In genomic region chr17:81064979-81065311, GRCm38 (mm10) we compare ENCODE assay signal across 8 mouse cellular contexts. TPM values are rescaled to one million over a fixed set of nuclear protein-coding genes. Genes with fewer than 3 reads are reported as not detected.
DNase-seq lines count a peak whose midpoint lies in the region; ATAC-seq lines count a peak whose summit lies in the region.

TSS of gene Thumpd2 (minus strand) at chr17:81065082.

- H3K36me3 ChIP-seq in hindbrain, embryonic 12.5 days: no peaks in the 10 kb centered on the region

- peak; percentile 96 for ATAC-seq in hindbrain, embryonic 12.5 days (ENCODE audit: low FRiP score)

- H3K4me1 ChIP-seq in hindbrain, embryonic 12.5 days: peaks cover 11% of the 10 kb centered on the region

- peak within 1 kb of the TSS; percentile 69 for H3K4me2 ChIP-seq in hindbrain, embryonic 12.5 days (replicated peaks)

- H3K27ac ChIP-seq in hindbrain, embryonic 12.5 days: peak within 1 kb of the TSS; percentile 44

- WGBS in hindbrain, embryonic 12.5 days: 2% methylated on average over 29 of the region's 29 CpGs

- H3K9ac ChIP-seq in hindbrain, embryonic 12.5 days: peak within 1 kb of the TSS; percentile 92

- H3K27me3 ChIP-seq in hindbrain, embryonic 12.5 days: no peaks in the 10 kb centered on the region

- peak within 1 kb of the TSS; percentile 78 for H3K4me3 ChIP-seq in hindbrain, embryonic 12.5 days

- H3K9me3 ChIP-seq in hindbrain, embryonic 12.5 days (replicated peaks): no peaks in the 10 kb centered on the region

- peak; percentile 97 for DNase-seq in NIH3T3 (ENCODE audit: low read depth)
- peak; percentile 97 to 98 for DNase-seq in cerebellum, postnatal 10 days
- peak; percentile 72 to 88 for DNase-seq in frontal cortex, postnatal 10 days (ENCODE audit: low spot score in 2 of 2)
- DNase-seq in layer of hippocampus, postnatal 14 days (ENCODE audit: low spot score in 2 of 2): peak; percentile 90 to 91
- peak; percentile 91 for DNase-seq in lung, postnatal 14 days
- peak; percentile 77 for DNase-seq in retina, adult 2 months (ENCODE audit: low read depth, low spot score)
- DNase-seq in thymus, postnatal 36 days: peak; percentile 89 to 91

RNA-seq across cellular contexts. Expression of gene Thumpd2, which starts in this region (rescaled TPM):
- 12.9 and 13.3 TPM in 2 replicates for polyA plus RNA-seq in hindbrain, embryonic 12.5 days (2016; fragmentation: Nextera tagmentation; extraction: Ambion mirVana)
- total RNA-seq in layer of hippocampus, postnatal 14 days (2021): 1 to 10 TPM; 4.8 to 6.1 TPM

Comparison
In these comparisons a context has a peak if more than half of its experiments do, and no peak if none do; other contexts are left out.
1. Peak in every context shown above with its lines: DNase-seq, ATAC-seq, H3K4me3 ChIP-seq and H3K27ac ChIP-seq.